Comparison of ENCODE assay signal across 17 mouse cellular contexts in genomic region chr6:134500381-134501162, GRCm38 (mm10).
DNase-seq lines count a peak whose midpoint lies in the region; ATAC-seq lines count a peak whose summit lies in the region.
"Had no signal": no experiment of that assay in that cellular context is flagged by ENCODE, and none has a peak within 500 bp of the region (broad histone marks: within the 10 kb centered on the region; RNA-seq: fewer than 3 reads in every experiment).

No protein-coding gene starts in this region.

- DNase-seq in midbrain, embryonic 11.5 days (ENCODE audit: low spot score, missing footprints), result no peak
- no peak for DNase-seq in midbrain, embryonic 10.5 days (ENCODE audit: low spot score)
- DNase-seq in cerebellum, adult 8-10 months, result no peak
- no peak for DNase-seq in adrenal gland, postnatal 36 days
- no peak for DNase-seq in adrenal gland, adult 18-20 months (ENCODE audit: low spot score in 2 of 2)
- DNase-seq: gastrocnemius, adult 2 months; kidney, postnatal 10 days; liver, postnatal 0 days; right cerebral cortex, adult 18-20 months; thymus, adult 2 months had no signal

- H3K9me3 ChIP-seq in midbrain, embryonic 11.5 days (ENCODE audit: control insufficient read depth, low read length), result no peaks in the 10 kb centered on the region
- no peaks in the 10 kb centered on the region for H3K9me3 ChIP-seq in midbrain, embryonic 10.5 days (replicated peaks)
- H3K9me3 ChIP-seq in forebrain, embryonic 15.5 days, result no peaks in the 10 kb centered on the region
- no peaks in the 10 kb centered on the region for H3K9me3 ChIP-seq in midbrain, embryonic 13.5 days
- H3K9me3 ChIP-seq: heart, embryonic 10.5 days; limb, embryonic 12.5 days had no signal

- H3K4me1 ChIP-seq in midbrain, embryonic 11.5 days (ENCODE audit: control insufficient read depth, insufficient read depth, low read length), result no peaks in the 10 kb centered on the region
- no peaks in the 10 kb centered on the region for H3K4me1 ChIP-seq in midbrain, embryonic 10.5 days
- H3K4me1 ChIP-seq in forebrain, embryonic 15.5 days, result peaks cover 28% of the 10 kb centered on the region
- peaks cover 16% of the 10 kb centered on the region for H3K4me1 ChIP-seq in midbrain, embryonic 13.5 days (replicated peaks)

- no peak overlapping the region for H3K4me2 ChIP-seq in midbrain, embryonic 11.5 days
- H3K4me2 ChIP-seq in forebrain, embryonic 15.5 days (replicated peaks), result no peak overlapping the region; the same call in 1 of the 2 replicates
- no peak overlapping the region for H3K4me2 ChIP-seq in midbrain, embryonic 13.5 days (replicated peaks)
- H3K4me2 ChIP-seq: limb, embryonic 12.5 days had no signal

- H3K9ac ChIP-seq in midbrain, embryonic 11.5 days (ENCODE audit: low read length), result no peak overlapping the region
- no peak overlapping the region for H3K9ac ChIP-seq in forebrain, embryonic 15.5 days (replicated peaks)
- no peak overlapping the region for H3K9ac ChIP-seq in midbrain, embryonic 13.5 days (replicated peaks)
- H3K9ac ChIP-seq: limb, embryonic 12.5 days; liver, postnatal 0 days had no signal

- H3K27ac ChIP-seq in midbrain, embryonic 11.5 days (ENCODE audit: low read depth, low read length), result no peak overlapping the region; the same call in 1 of the 2 replicates
- H3K27ac ChIP-seq in midbrain, embryonic 10.5 days (replicated peaks), result no peak overlapping the region
- H3K27ac ChIP-seq in forebrain, embryonic 15.5 days (replicated peaks), result peak overlapping the region; percentile 78
- H3K27ac ChIP-seq in midbrain, embryonic 13.5 days, result peak overlapping the region; percentile 16
- H3K27ac ChIP-seq: gastrocnemius, adult 2 months; heart, embryonic 10.5 days; limb, embryonic 12.5 days; macrophage had no signal

- WGBS in midbrain, embryonic 11.5 days, result 78% methylated on average over 10 of the region's 10 CpGs
- WGBS in midbrain, embryonic 10.5 days, result 87% methylated on average over 10 of the region's 10 CpGs
- WGBS in forebrain, embryonic 15.5 days, result 39% methylated on average over 10 of the region's 10 CpGs
- WGBS in midbrain, embryonic 13.5 days, result 49% methylated on average over 10 of the region's 10 CpGs

- no peaks in the 10 kb centered on the region for H3K27me3 ChIP-seq in midbrain, embryonic 11.5 days (ENCODE audit: control insufficient read depth, insufficient read depth, low read length)
- no peaks in the 10 kb centered on the region for H3K27me3 ChIP-seq in midbrain, embryonic 10.5 days (ENCODE audit: low read depth, poor library complexity, severe bottlenecking)
- no peaks in the 10 kb centered on the region for H3K27me3 ChIP-seq in forebrain, embryonic 15.5 days
- no peaks in the 10 kb centered on the region for H3K27me3 ChIP-seq in midbrain, embryonic 13.5 days
- H3K27me3 ChIP-seq: limb, embryonic 12.5 days had no signal

- no peak overlapping the region for H3K4me3 ChIP-seq in midbrain, embryonic 11.5 days (ENCODE audit: low read depth, low read length)
- H3K4me3 ChIP-seq in midbrain, embryonic 10.5 days, result no peak overlapping the region
- no peak overlapping the region for H3K4me3 ChIP-seq in forebrain, embryonic 15.5 days
- no peak overlapping the region for H3K4me3 ChIP-seq in midbrain, embryonic 13.5 days (replicated peaks)
- H3K4me3 ChIP-seq: erythroblast, embryonic 14.5 days; gastrocnemius, adult 2 months; heart, embryonic 10.5 days; limb, embryonic 12.5 days; myocyte had no signal

- ATAC-seq in midbrain, embryonic 11.5 days (ENCODE audit: low FRiP score), result peak; percentile 76; the same call in 1 of the 2 replicates
- peak; percentile 95 for ATAC-seq in forebrain, embryonic 15.5 days (replicated peaks)
- ATAC-seq in midbrain, embryonic 13.5 days, result peak; percentile 96
- ATAC-seq: liver, postnatal 0 days had no signal

- H3K36me3 ChIP-seq in midbrain, embryonic 11.5 days (ENCODE audit: control insufficient read depth, insufficient read depth, low read length), result peaks cover 3% of the 10 kb centered on the region
- peaks cover 58% of the 10 kb centered on the region for H3K36me3 ChIP-seq in midbrain, embryonic 10.5 days
- peaks cover 6% of the 10 kb centered on the region; the same call in 1 of the 2 replicates for H3K36me3 ChIP-seq in forebrain, embryonic 15.5 days
- H3K36me3 ChIP-seq in midbrain, embryonic 13.5 days, result peaks cover 30% of the 10 kb centered on the region

Comparison
In these comparisons a context has a peak if more than half of its experiments do, and no peak if none do; other contexts are left out.
1. H3K27ac ChIP-seq: peak in forebrain, embryonic 15.5 days (single experiment) and midbrain, embryonic 13.5 days (single experiment); none in midbrain, embryonic 11.5 days (single experiment) and midbrain, embryonic 10.5 days (single experiment).
2. Peak in every context shown above with its lines, with median percentiles within 50 percentile points of each other: ATAC-seq.